Mouse (Mus musculus) neural tube, embryonic 13.5 days (tissue): ENCODE data around the gene Tbx21. TPM values are rescaled to one million over a fixed set of nuclear protein-coding genes. Genes with fewer than 3 reads are reported as not detected.

Source experiments
- ATAC-seq: fragments of 200-750 bp; cut with Nextera tagmentation; 2 replicates; pipeline ENCODE4 v1.8.0; 2017; ENCODE audit warnings: low read depth, mild to moderate bottlenecking, moderate TSS enrichment, moderate library complexity
- H3K27ac ChIP-seq: fragments of 300-500 bp; sonication (generic); replicated peaks from 2 replicates; pipeline ENCODE4 v1.5.1; 2015; ENCODE audit warnings: moderate library complexity, mild to moderate bottlenecking, inconsistent platforms
- H3K27me3 ChIP-seq: fragments of 300-500 bp; sonication (generic); 2 replicates; pipeline ENCODE4 v1.6.1; 2015; ENCODE audit warnings: mild to moderate bottlenecking, inconsistent platforms
- H3K36me3 ChIP-seq: fragments of 300-500 bp; sonication (generic); 2 replicates; pipeline ENCODE4 v1.6.1; 2015; ENCODE audit warnings: mild to moderate bottlenecking, inconsistent platforms
- H3K4me1 ChIP-seq: fragments of 300-500 bp; sonication (generic); replicated peaks from 2 replicates; pipeline ENCODE4 v1.6.1; 2015; ENCODE audit warnings: inconsistent platforms
- H3K4me2 ChIP-seq: fragments of 300-500 bp; sonication (generic); 2 replicates; pipeline ENCODE4 v1.6.1; 2015; ENCODE audit warnings: inconsistent platforms, mild to moderate bottlenecking, moderate library complexity
- H3K4me3 ChIP-seq: fragments of 300-500 bp; sonication (generic); 2 replicates; pipeline ENCODE4 v1.5.1; 2015; ENCODE audit warnings: mild to moderate bottlenecking, inconsistent platforms
- H3K9ac ChIP-seq: fragments of 300-500 bp; sonication (generic); 2 replicates; pipeline ENCODE4 v1.6.1; 2015; ENCODE audit warnings: moderate library complexity, mild to moderate bottlenecking, inconsistent platforms
- H3K9me3 ChIP-seq: fragments of 300-500 bp; sonication (generic); 2 replicates; pipeline ENCODE4 v1.6.1; 2016; ENCODE audit warnings: inconsistent platforms
- WGBS: fragments of 180-500 bp; shearing (Covaris S2); methylation state at CpG from one replicate; pipeline ENCODE4 v1.1.7; 2015; 5-methylcytosine and 5-hydroxymethylcytosine counted together
- polyA plus RNA-seq: library from polyadenylated mRNA; unstranded; fragments of >200 nt; fragmentation: Nextera tagmentation; extraction: Ambion mirVana; gene quantifications from 2 replicates; pipeline ENCODE4 v1.2.1, GENCODE M21; 2015

Tbx21 gene
- polyA plus RNA-seq, 1 experiment from 2014 or later = 0.07 TPM

- Histone ChIP-seq H3K36me3 (peaks cover 64% of the 10 kb centered on the region), H3K27ac (no peak overlapping the region), H3K4me2 (no peak overlapping the region), H3K4me3 (no peak overlapping the region), H3K4me1 (peaks cover 22% of the 10 kb centered on the region), H3K9ac (no peak overlapping the region), H3K9me3 (no peaks in the 10 kb centered on the region), H3K27me3 (0 out of 2 replicates have a peak, but pooled peaks cover 5% of the 10 kb centered on the region)
- 10% methylated on average over 8 of the region's 8 CpGs for WGBS
- no peak for ATAC-seq
These were observed 31.6 kb upstream of the Tbx21 start for GRCm38 (mm10) chr11:97146724-97147123.

GRCm38 (mm10) chr11:97145951-97146350 is 30.8 kb upstream of the Tbx21 start:
- H3K27ac ChIP-seq = no peak overlapping the region
- no peak overlapping the region for H3K9ac ChIP-seq
- H3K4me1 ChIP-seq = peaks cover 22% of the 10 kb centered on the region
- WGBS = 82% methylated on average over 9 of the region's 9 CpGs
- H3K27me3 ChIP-seq = peaks cover 12% of the 10 kb centered on the region; the same call in 1 of the 2 replicates
- no peaks in the 10 kb centered on the region for H3K9me3 ChIP-seq
- H3K4me3 ChIP-seq = no peak overlapping the region
- no peak for ATAC-seq
- peaks cover 64% of the 10 kb centered on the region for H3K36me3 ChIP-seq
- H3K4me2 ChIP-seq = no peak overlapping the region

- Histone ChIP-seq H3K9me3 (no peaks in the 10 kb centered on the region), H3K27ac (no peak overlapping the region), H3K4me2 (no peak overlapping the region), H3K9ac (no peak overlapping the region), H3K36me3 (peaks cover 64% of the 10 kb centered on the region), H3K4me3 (no peak overlapping the region), H3K27me3 (peaks cover 19% of the 10 kb centered on the region), H3K4me1 (peaks cover 21% of the 10 kb centered on the region)
- no peak for ATAC-seq
- 91% methylated on average over 2 of the region's 2 CpGs for WGBS
These were observed 30.2 kb upstream of the Tbx21 start for GRCm38 (mm10) chr11:97145320-97145719.

GRCm38 (mm10) chr11:97143196-97143900 is 28.2 kb upstream of the Tbx21 start:
- WGBS = 86% methylated on average over 9 of the region's 9 CpGs
- H3K36me3 ChIP-seq = peaks cover 60% of the 10 kb centered on the region

GRCm38 (mm10) chr11:97142159-97142608 is 27.1 kb upstream of the Tbx21 start:
- Histone ChIP-seq H3K4me3 (no peak overlapping the region), H3K27me3 (peaks cover 16% of the 10 kb centered on the region), H3K4me2 (no peak overlapping the region), H3K4me1 (peaks cover 30% of the 10 kb centered on the region), H3K27ac (no peak overlapping the region), H3K9ac (no peak overlapping the region), H3K36me3 (peaks cover 58% of the 10 kb centered on the region), H3K9me3 (no peaks in the 10 kb centered on the region)
- ATAC-seq = no peak
- WGBS = 75% methylated on average over 8 of the region's 8 CpGs

More at GRCm38 (mm10) chr11:97143196-97143900, 28.2 kb upstream of the Tbx21 start:
- Histone ChIP-seq H3K4me1 (peaks cover 19% of the 10 kb centered on the region), H3K4me3 (no peak overlapping the region), H3K27ac (no peak overlapping the region), H3K9ac (no peak overlapping the region), H3K4me2 (no peak overlapping the region), H3K27me3 (peaks cover 16% of the 10 kb centered on the region), H3K9me3 (no peaks in the 10 kb centered on the region)
- ATAC-seq = no peak

GRCm38 (mm10) chr11:97140811-97141210 is 25.7 kb upstream of the Tbx21 start:
- Histone ChIP-seq H3K27me3 (peaks cover 16% of the 10 kb centered on the region), H3K27ac (no peak overlapping the region), H3K9me3 (no peaks in the 10 kb centered on the region), H3K4me1 (peaks cover 37% of the 10 kb centered on the region), H3K4me3 (no peak overlapping the region), H3K9ac (no peak overlapping the region), H3K36me3 (peaks cover 54% of the 10 kb centered on the region), H3K4me2 (no peak overlapping the region)
- ATAC-seq = no peak
- WGBS = 84% methylated on average over 4 of the region's 4 CpGs

- no peak; the same call in 1 of the 2 replicates for ATAC-seq
- 3% methylated on average over 11 of the region's 15 CpGs for WGBS
These were observed 24.1 kb upstream of the Tbx21 start for GRCm38 (mm10) chr11:97139256-97139655.

GRCm38 (mm10) chr11:97138554-97139226 is 23.6 kb upstream of the Tbx21 start:
- Histone ChIP-seq H3K9ac (peak overlapping the region; percentile 77), H3K9me3 (no peaks in the 10 kb centered on the region), H3K4me3 (peak overlapping the region; percentile 39), H3K4me2 (peak overlapping the region; percentile 67), H3K27ac (peak overlapping the region; percentile 87), H3K4me1 (peaks cover 37% of the 10 kb centered on the region), H3K27me3 (peaks cover 16% of the 10 kb centered on the region), H3K36me3 (peaks cover 35% of the 10 kb centered on the region; the same call in 1 of the 2 replicates)
- WGBS = 5% methylated on average over 64 of the region's 69 CpGs
- ATAC-seq = peak; percentile 84

More at GRCm38 (mm10) chr11:97139256-97139655, 24.1 kb upstream of the Tbx21 start:
- peaks cover 16% of the 10 kb centered on the region for H3K27me3 ChIP-seq
- H3K9me3 ChIP-seq = no peaks in the 10 kb centered on the region
- H3K36me3 ChIP-seq = peaks cover 41% of the 10 kb centered on the region
- peak overlapping the region; percentile 87 for H3K27ac ChIP-seq
- H3K4me3 ChIP-seq = peak overlapping the region; percentile 39
- H3K4me2 ChIP-seq = peak overlapping the region; percentile 67
- H3K9ac ChIP-seq = peak overlapping the region; percentile 77
- H3K4me1 ChIP-seq = peaks cover 37% of the 10 kb centered on the region

GRCm38 (mm10) chr11:97133270-97133669 is 18.1 kb upstream of the Tbx21 start:
- H3K4me3 ChIP-seq = no peak overlapping the region
- no peak overlapping the region for H3K9ac ChIP-seq
- peaks cover 11% of the 10 kb centered on the region for H3K27me3 ChIP-seq
- no peak overlapping the region for H3K27ac ChIP-seq
- H3K4me2 ChIP-seq = no peak overlapping the region
- H3K4me1 ChIP-seq = peaks cover 18% of the 10 kb centered on the region
- peaks cover 18% of the 10 kb centered on the region; the same call in 1 of the 2 replicates for H3K36me3 ChIP-seq
- H3K9me3 ChIP-seq = no peaks in the 10 kb centered on the region
- 74% methylated on average over 5 of the region's 5 CpGs for WGBS
- no peak for ATAC-seq

GRCm38 (mm10) chr11:97132185-97132584 is 17.1 kb upstream of the Tbx21 start:
- Histone ChIP-seq H3K27me3 (peaks cover 20% of the 10 kb centered on the region), H3K36me3 (peaks cover 9% of the 10 kb centered on the region; the same call in 1 of the 2 replicates), H3K27ac (no peak overlapping the region), H3K4me1 (peaks cover 13% of the 10 kb centered on the region), H3K4me2 (no peak overlapping the region), H3K4me3 (no peak overlapping the region), H3K9ac (no peak overlapping the region), H3K9me3 (no peaks in the 10 kb centered on the region)
- 33% methylated on average over 6 of the region's 6 CpGs for WGBS
- no peak for ATAC-seq

GRCm38 (mm10) chr11:97131683-97132082 is 16.6 kb upstream of the Tbx21 start:
- H3K27me3 ChIP-seq = peaks cover 20% of the 10 kb centered on the region
- no peak overlapping the region for H3K4me2 ChIP-seq
- H3K36me3 ChIP-seq = peaks cover 8% of the 10 kb centered on the region; the same call in 1 of the 2 replicates
- no peak for ATAC-seq
- no peak overlapping the region for H3K4me3 ChIP-seq
- WGBS = 94% methylated on average over 2 of the region's 2 CpGs
- no peak overlapping the region for H3K9ac ChIP-seq
- no peaks in the 10 kb centered on the region for H3K9me3 ChIP-seq
- no peak overlapping the region for H3K27ac ChIP-seq
- peaks cover 13% of the 10 kb centered on the region for H3K4me1 ChIP-seq

- WGBS = 77% methylated on average over 6 of the region's 7 CpGs
These were observed 15.2 kb upstream of the Tbx21 start for GRCm38 (mm10) chr11:97130318-97130717.

More at GRCm38 (mm10) chr11:97130318-97130717, 15.2 kb upstream of the Tbx21 start:
- H3K4me1 ChIP-seq = peaks cover 14% of the 10 kb centered on the region
- no peaks in the 10 kb centered on the region for H3K36me3 ChIP-seq
- no peak for ATAC-seq
- H3K9me3 ChIP-seq = no peaks in the 10 kb centered on the region
- H3K27ac ChIP-seq = no peak overlapping the region
- peaks cover 20% of the 10 kb centered on the region for H3K27me3 ChIP-seq
- no peak overlapping the region for H3K9ac ChIP-seq
- H3K4me3 ChIP-seq = no peak overlapping the region
- H3K4me2 ChIP-seq = no peak overlapping the region
